Mouse (Mus musculus) thymus, adult 18-20 months (tissue): Measurements from ENCODE around the gene Kcnip1.

ENCODE experiments used
- DNase-seq, 2 experiments: peaks; one replicate each; pipeline ENCODE4 v3.0.0; 2022; ENCODE audit warnings: mixed read lengths in 2 of 2

The Kcnip1 gene

GRCm38 (mm10) chr11:33655221-33655620 is 337.7 kb downstream of the Kcnip1 start:
- no peak for DNase-seq

- no peak for DNase-seq
Measured at GRCm38 (mm10) chr11:33654485-33654884, 338.5 kb downstream of the Kcnip1 start.

DNA sequence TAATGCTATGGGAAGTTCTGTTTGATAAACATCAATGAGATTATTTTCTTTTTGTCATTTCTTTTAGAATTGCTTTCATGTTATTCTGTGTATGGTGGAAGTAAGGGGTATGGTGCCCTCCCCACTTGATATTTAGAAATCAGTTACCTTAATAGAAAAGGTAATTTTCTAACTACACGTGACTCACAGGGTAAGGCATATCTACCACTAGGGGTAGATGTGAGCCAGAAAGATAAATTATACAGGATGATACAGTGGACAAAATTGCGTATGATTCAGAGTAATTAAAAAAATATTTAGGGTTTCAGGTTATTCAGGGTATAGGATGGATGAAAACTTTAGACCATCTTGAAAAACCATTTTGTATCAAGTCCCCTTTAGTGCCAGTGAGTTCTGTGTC is 343.6 kb downstream of the Kcnip1 start:
- no peak for DNase-seq

DNA sequence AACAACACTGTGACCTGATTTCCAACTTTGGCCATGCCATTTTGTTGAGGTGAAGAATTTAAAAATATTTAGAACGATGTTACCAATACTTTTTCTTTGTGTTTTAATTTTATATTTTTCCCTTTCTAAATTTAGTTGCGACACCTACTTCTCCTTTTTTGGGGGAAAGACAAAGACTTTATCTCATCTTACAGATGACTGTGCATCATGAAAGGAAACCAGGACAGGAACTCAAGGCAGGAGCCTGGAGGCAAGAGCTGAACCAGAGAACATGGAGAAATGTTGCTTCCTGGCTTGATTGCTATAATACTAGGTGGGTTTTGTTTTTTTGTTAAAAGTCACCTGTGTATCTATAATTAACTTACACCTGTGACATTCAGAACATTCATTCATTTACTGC is 355.8 kb downstream of the Kcnip1 start:
- no peak for DNase-seq

- no peak for DNase-seq
Measured at GRCm38 (mm10) chr11:33627136-33627742, 365.7 kb downstream of the Kcnip1 start.

GRCm38 (mm10) chr11:33614218-33614617 is 378.7 kb downstream of the Kcnip1 start:
- peak in 1 of 2 experiments; percentile 8 for DNase-seq

DNA sequence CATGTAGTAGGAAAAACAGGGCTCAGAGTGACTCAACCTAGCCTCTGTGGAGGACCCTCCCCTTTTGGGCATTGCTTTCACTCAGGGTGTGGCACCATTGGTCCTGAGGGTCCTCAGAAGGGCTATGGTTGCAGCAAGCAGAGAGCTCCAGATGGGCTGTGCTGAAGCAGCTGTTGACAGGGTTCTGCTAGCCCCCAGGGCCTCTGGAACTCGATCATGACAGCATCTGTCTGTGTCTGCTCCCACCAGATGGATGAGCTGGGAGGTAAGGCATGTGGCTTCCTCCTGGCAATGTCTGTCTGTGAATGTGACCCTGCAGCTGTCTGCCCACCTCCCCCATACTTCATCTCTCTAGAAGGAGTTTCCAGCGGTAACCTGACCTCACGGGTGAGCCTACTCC is 385.2 kb downstream of the Kcnip1 start:
- DNase-seq, result no peak

GRCm38 (mm10) chr11:33603174-33603573 is 389.8 kb downstream of the Kcnip1 start:
- no peak for DNase-seq

DNA sequence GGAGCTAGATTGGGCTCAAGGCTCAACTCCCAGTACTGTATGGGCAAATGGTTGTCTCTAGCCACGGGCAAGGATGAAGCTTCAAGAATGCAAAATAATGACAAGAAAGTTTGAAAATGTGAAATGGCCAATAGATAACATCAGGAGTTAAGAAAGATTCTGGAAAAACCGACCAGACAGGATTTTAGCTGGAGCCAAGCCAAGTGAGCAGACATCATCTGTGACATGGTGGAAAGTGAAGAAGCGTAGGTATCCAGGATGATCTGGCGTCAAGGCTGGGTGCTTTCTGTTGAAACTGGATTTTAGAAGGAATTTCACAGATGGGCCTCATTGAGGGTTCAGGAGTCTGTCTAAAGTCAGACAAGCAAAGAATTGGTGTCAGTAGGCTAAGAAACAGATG is 394.0 kb downstream of the Kcnip1 start, which contains the start of gene D130052B06Rik:
Gene D130052B06Rik, plus strand, starts transcription at position 317 of the 400 bp plus-strand sequence.
- DNase-seq, result no peak

DNA sequence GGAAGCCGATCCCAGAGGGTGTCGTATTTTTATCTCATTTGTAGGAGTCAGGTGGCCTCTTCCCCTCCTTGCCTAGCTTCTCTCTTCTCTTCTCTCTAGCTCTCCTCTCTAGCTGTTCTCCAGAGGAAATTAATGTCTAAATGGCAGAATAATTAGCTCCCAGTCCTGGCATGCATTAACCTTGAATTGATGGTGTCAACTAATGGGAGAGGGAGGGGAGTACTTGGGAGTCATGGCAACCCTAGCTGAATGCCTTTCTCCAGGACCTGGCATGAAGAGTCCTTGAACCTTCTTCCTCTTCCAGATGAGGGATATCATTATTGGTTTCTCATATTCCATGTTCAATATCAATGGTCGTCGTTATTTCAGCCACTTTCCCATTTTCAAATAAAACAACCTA is 396.3 kb downstream of the Kcnip1 start:
- no peak for DNase-seq

GRCm38 (mm10) chr11:33592826-33593225 is 400.1 kb downstream of the Kcnip1 start:
- no peak for DNase-seq

DNA sequence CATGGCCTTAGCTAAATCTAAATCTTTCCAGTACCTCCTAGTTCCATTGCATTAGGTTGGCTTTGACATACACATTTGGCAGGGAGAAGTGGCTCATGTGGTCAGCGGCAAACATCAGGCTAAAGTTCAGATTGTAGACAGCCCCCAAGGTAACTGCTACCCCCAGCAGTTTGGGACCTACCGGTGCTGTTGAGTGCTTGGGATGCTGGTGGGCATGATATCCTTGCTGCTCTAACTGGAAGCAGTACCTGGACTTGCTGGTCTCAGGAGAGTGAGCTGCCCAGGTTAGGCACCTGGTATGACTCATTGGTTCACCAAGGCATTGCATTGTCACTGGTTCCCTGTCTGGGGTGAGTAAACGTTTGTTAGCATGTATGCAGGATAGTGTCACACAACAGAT is 402.2 kb downstream of the Kcnip1 start:
- DNase-seq, result no peak

DNA sequence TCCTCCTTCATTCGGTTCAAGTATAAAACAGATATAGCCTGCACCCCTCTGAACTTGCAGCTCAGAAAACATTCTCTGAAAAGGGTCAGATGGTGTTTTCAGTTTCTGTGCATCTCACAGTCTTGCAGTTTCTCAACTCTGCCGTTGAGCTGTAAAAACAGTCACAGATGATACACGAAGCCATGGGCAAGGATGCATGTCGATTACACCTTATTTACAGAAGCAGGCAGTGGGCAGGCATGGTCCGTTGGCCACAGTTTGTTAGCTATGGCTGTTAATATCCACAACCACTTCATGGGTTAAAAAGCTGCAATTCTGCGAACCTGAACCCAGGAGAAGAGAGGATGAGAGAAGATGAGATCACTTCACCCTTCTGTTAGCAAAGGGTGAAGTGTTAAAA is 406.3 kb downstream of the Kcnip1 start:
- DNase-seq, result no peak

GRCm38 (mm10) chr11:33579621-33580020 is 413.3 kb downstream of the Kcnip1 start:
- no peak for DNase-seq
